Mouse (Mus musculus) small intestine, adult 2 months (tissue): ENCODE data around the gene Hps6.

Experiments used
- CTCF ChIP-seq: fragments of 200-500 bp; IDR thresholded peaks from 2 replicates; pipeline ENCODE4 v1.5.1; 2012; ENCODE audit warnings: low read depth, mild to moderate bottlenecking, control low read depth, inconsistent platforms, low read length, moderate library complexity, mixed read lengths; ENCODE audit not compliant: insufficient replicate concordance, insufficient read length; ENCODE audit errors: extremely low read depth
- POLR2A ChIP-seq: fragments of 200-500 bp; IDR thresholded peaks from 2 replicates; pipeline ENCODE4 v1.6.1; 2012; ENCODE audit warnings: low read depth, mild to moderate bottlenecking, control low read depth, inconsistent platforms, low read length, moderate library complexity

- TF ChIP-seq CTCF (no peak), POLR2A (no peak)
These were observed 12.1 kb upstream of the Hps6 start for GRCm38 (mm10) chr19:45991171-45991570.
